Mouse (Mus musculus) bone marrow, adult 2 months (tissue): ENCODE data around the gene Kdm6b. TPM values are rescaled to one million over a fixed set of nuclear protein-coding genes. Genes with fewer than 3 reads are reported as not detected.

ENCODE experiments used
- H3K27ac ChIP-seq: fragments of 200-500 bp; 2 replicates; pipeline ENCODE4 v1.5.1; 2012; ENCODE audit warnings: low read depth, mild to moderate bottlenecking, control low read depth, inconsistent platforms, low read length; ENCODE audit not compliant: control insufficient read depth, poor library complexity, insufficient read depth
- H3K4me1 ChIP-seq: fragments of 200-500 bp; 2 replicates; pipeline ENCODE4 v1.6.1; 2011; ENCODE audit warnings: low read length; ENCODE audit not compliant: control insufficient read depth, insufficient read depth
- H3K4me3 ChIP-seq: fragments of 200-500 bp; replicated peaks from 2 replicates; pipeline ENCODE3; 2011; ENCODE audit warnings: mild to moderate bottlenecking, low read depth, low read length, control low read depth; ENCODE audit not compliant: control insufficient read depth
- CTCF ChIP-seq: fragments of 200-500 bp; IDR thresholded peaks from 2 replicates; pipeline ENCODE4 v1.5.1; 2011; ENCODE audit warnings: low read length, control low read depth; ENCODE audit not compliant: control insufficient read depth, insufficient read depth
- POLR2A ChIP-seq: fragments of 200-500 bp; IDR thresholded peaks from 2 replicates; pipeline ENCODE4 v1.6.1; 2011; ENCODE audit warnings: low read depth, mild to moderate bottlenecking, control low read depth, low read length, borderline replicate concordance; ENCODE audit not compliant: control insufficient read depth
- WGBS: fragments of 180-500 bp; shearing (Covaris S2); methylation state at CpG from one replicate; pipeline ENCODE4 v1.1.7; 2018; 5-methylcytosine and 5-hydroxymethylcytosine counted together
- polyA plus RNA-seq: library from polyadenylated mRNA; stranded (reverse); fragments of >200 nt; gene quantifications from 2 replicates; pipeline ENCODE4 v1.2.4, GENCODE M21; 2011; ENCODE audit warnings: low replicate concordance; ENCODE audit not compliant: missing spikeins, insufficient read depth, insufficient read length

Gene Kdm6b
- polyA plus RNA-seq, 1 experiment: 29.2 TPM

- TF ChIP-seq POLR2A: no peak
- TF ChIP-seq CTCF: no peak
- Histone ChIP-seq H3K4me3 (no peak overlapping the region), H3K4me1 (peaks cover 4% of the 10 kb centered on the region; the same call in 1 of the 2 replicates), H3K27ac (no peak overlapping the region)
- WGBS: 90% methylated on average over 16 of the region's 16 CpGs
Observed at GRCm38 (mm10) chr11:69406867-69407723, 6.4 kb downstream of the Kdm6b start.

DNA sequence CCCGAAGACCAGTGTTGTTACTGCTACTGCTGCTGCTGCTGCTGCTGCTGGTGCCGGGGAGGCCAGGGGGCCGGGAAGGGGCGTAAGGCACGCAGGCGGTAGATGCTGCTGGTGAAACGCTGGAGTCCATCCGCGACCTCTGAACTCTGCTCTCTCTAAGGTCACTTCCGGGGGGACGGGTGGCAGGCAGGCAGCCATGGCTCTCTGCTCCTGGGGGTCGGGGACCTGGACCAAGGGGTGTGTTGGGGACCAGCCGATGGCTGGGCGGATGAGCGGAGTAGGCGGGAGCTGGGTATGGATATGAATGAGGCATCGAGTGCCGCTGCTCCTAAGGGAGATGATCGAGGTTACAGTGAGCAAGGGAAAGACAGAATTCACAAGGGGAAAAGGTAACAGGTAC, 7.2 kb downstream of the Kdm6b start:
- Histone ChIP-seq H3K4me1 (peaks cover 2% of the 10 kb centered on the region; the same call in 1 of the 2 replicates), H3K27ac (no peak overlapping the region), H3K4me3 (no peak overlapping the region)
- 94% methylated on average over 19 of the region's 19 CpGs for WGBS
- TF ChIP-seq CTCF (no peak), POLR2A (no peak)

- WGBS: 90% methylated on average over 24 of the region's 24 CpGs
- no peak for TF ChIP-seq CTCF
- TF ChIP-seq POLR2A: no peak
Observed at GRCm38 (mm10) chr11:69405397-69406200, 7.9 kb downstream of the Kdm6b start.

GRCm38 (mm10) chr11:69404595-69405396, 8.7 kb downstream of the Kdm6b start:
- TF ChIP-seq CTCF (no peak), POLR2A (no peak)
- Histone ChIP-seq H3K4me3 (no peak overlapping the region), H3K27ac (no peak overlapping the region), H3K4me1 (peaks cover 2% of the 10 kb centered on the region; the same call in 1 of the 2 replicates)
- WGBS: 87% methylated on average over 24 of the region's 24 CpGs

More at GRCm38 (mm10) chr11:69405397-69406200, 7.9 kb downstream of the Kdm6b start:
- Histone ChIP-seq H3K4me1 (peaks cover 2% of the 10 kb centered on the region; the same call in 1 of the 2 replicates), H3K27ac (no peak overlapping the region), H3K4me3 (no peak overlapping the region)

DNA sequence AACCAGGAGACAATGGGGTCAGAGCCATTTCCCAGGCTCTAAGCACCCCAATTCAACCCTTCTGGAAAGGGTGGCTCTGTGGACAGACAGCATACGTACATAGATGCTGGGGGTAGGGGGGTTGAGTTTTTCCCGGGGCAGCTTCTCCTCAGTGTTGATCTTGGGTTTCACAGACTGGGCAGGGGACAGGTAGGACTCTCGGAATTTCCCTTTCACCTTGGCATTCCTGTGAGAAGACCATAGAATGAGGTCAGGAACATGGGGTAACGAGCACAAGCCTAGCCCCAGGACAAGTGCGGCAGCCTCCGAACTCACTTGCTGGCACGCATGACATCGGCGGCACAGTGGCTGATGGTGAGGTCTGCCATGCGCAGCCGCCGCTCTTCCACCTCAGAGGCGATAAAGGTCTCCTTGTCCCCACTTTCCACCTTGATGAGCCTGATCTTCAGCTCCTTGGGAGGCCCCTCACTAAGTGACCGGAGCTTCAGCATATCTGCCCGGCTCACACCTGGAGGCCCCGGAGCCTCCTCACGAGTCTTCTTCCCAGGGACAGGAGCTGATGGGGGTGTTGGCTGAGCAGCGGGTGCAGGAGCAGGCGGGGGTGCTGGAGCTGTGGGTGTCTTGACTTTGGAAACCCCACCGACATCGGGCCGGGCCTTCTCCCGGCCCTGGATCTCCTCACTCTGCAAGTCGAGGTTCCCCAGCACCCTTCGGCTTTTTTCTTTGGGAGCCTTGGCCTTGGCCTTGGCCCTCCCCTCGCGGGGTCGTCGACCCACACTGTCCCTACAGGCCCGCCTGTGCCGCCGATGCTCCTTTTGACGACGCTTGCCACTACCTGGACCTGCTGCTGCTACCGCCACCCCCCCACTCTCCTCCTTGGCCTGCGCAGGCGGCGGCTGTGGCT, 9.5 kb downstream of the Kdm6b start:
- H3K4me3 ChIP-seq: no peak overlapping the region
- peaks cover 2% of the 10 kb centered on the region; the same call in 1 of the 2 replicates for H3K4me1 ChIP-seq
- 89% methylated on average over 36 of the region's 38 CpGs for WGBS
- no peak for TF ChIP-seq POLR2A
- no peak for TF ChIP-seq CTCF
- H3K27ac ChIP-seq: no peak overlapping the region

DNA sequence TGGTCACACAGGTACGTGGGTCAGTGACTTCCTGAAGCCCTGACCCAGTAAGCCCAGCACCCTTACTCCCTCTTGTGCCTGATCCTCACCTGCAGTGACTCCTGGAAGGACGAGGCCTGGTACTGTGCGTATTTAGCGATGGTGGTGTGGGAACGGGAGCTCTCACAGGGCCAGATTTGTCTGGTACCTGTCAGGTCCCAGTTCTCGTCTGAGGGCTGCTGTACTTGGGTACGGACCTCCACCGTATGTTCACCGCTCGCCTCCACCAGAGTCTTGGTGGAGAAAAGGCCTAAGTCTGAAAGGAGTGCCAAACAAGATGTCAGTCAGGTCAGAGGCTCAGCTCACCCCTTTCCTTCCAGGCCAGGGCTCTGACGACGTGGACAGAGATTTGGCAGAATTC, 11.5 kb downstream of the Kdm6b start:
- Histone ChIP-seq H3K4me3 (no peak overlapping the region), H3K4me1 (peaks cover 2% of the 10 kb centered on the region; the same call in 1 of the 2 replicates), H3K27ac (no peak overlapping the region)
- 82% methylated on average over 12 of the region's 12 CpGs for WGBS
- TF ChIP-seq CTCF (no peak), POLR2A (no peak)

GRCm38 (mm10) chr11:69401210-69401637, 12.3 kb downstream of the Kdm6b start:
- TF ChIP-seq POLR2A (peak; percentile 46; the same call in 1 of the 2 replicates), CTCF (peak; percentile 97)
- Histone ChIP-seq H3K4me1 (peaks cover 4% of the 10 kb centered on the region; the same call in 1 of the 2 replicates), H3K27ac (no peak overlapping the region), H3K4me3 (no peak overlapping the region)
- 25% methylated on average over 22 of the region's 22 CpGs for WGBS
